Mouse (Mus musculus): Measurements from ENCODE around the gene Gm10320. TPM values are rescaled to one million over a fixed set of nuclear protein-coding genes. Genes with fewer than 3 reads are reported as not detected.

Gene Gm10320
- polyA plus RNA-seq, 1 experiment from 2014 or later, result 1.3 TPM

DNA sequence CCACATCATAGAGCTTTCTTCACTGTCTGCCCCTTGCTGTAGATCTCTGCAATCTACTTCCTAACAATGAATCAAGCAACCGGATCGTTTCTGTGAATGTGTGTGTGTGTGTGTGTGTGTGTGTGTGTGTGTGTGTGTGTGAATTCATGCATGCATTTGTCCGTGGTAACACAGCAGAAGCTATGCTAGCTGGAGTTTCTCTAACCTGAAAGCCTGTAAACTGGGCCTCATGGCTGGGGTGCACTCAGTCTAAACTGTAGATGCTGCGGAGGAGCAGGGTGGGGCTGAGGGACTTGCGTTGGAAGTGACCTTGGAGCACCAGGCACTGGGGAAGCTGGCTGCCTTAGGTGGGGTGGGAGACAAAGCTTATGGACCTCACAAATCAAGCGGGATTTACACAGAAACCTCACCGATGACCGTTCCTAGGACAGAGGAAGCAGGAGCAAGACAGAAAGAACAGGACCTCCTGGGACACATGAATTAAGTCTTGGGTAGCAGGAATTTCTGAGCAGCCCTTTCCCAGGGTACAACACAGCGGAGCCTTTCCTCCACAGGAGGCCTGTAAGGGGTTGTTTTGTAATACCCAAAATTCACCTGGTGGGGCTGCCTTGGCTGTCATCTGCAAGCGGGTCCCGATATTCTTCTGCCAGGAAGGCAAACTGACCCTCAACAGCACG, 41.0 kb upstream of the Gm10320 start:
- no peak overlapping the region for H3K4me3 ChIP-seq (ENCODE audit: low read depth, low read length)
- no peaks in the 10 kb centered on the region for H3K36me3 ChIP-seq (ENCODE audit: control insufficient read depth, insufficient read depth, low read length)
- no peak overlapping the region for H3K4me2 ChIP-seq (ENCODE audit: low read length)
- H3K9me3 ChIP-seq (ENCODE audit: control insufficient read depth, low read length), result no peaks in the 10 kb centered on the region; the same call in 1 of the 2 replicates
- H3K4me1 ChIP-seq (replicated peaks; ENCODE audit: control insufficient read depth, insufficient read depth, low read length), result peaks cover 33% of the 10 kb centered on the region
- DNase-seq (ENCODE audit: low spot score) (peak; percentile 51), ATAC-seq (replicated peaks; ENCODE audit: low FRiP score, low TSS enrichment, low read depth) (no peak)
- 48% methylated on average over 12 of the region's 12 CpGs for WGBS
- no peak overlapping the region for H3K9ac ChIP-seq (ENCODE audit: low read length)
- H3K27me3 ChIP-seq (replicated peaks; ENCODE audit: control insufficient read depth, insufficient read depth, low read length), result no peaks in the 10 kb centered on the region
- H3K27ac ChIP-seq (ENCODE audit: low read depth), result no peak overlapping the region

DNA sequence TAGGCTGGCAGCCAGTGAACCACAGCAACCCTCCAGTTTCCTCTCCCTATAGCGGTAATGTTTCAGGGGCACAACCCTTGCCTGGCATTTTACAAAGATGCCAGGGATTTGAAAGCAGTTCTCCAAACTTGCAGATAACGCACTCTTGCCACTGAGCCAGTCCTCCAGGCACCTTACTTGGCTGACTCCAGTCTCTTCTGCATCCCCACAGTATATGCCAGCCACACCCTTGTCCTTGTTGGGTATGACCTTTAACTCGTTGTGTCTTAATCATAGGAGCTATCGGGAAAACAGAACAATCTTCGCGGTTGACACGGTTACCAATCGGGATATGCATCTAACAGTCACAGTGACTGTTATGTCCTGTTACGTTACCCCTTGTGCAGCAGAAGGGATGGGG, 40.2 kb upstream of the Gm10320 start:
- Histone ChIP-seq H3K4me3 (ENCODE audit: low read depth, low read length) (no peak overlapping the region), H3K27me3 (replicated peaks; ENCODE audit: control insufficient read depth, insufficient read depth, low read length) (no peaks in the 10 kb centered on the region), H3K27ac (ENCODE audit: low read depth) (no peak overlapping the region), H3K9ac (ENCODE audit: low read length) (no peak overlapping the region), H3K36me3 (ENCODE audit: control insufficient read depth, insufficient read depth, low read length) (no peaks in the 10 kb centered on the region), H3K4me1 (replicated peaks; ENCODE audit: control insufficient read depth, insufficient read depth, low read length) (peaks cover 33% of the 10 kb centered on the region), H3K4me2 (ENCODE audit: low read length) (no peak overlapping the region), H3K9me3 (ENCODE audit: control insufficient read depth, low read length) (no peaks in the 10 kb centered on the region; the same call in 1 of the 2 replicates)
- WGBS, result 88% methylated on average over 9 of the region's 9 CpGs
- ATAC-seq (replicated peaks; ENCODE audit: low FRiP score, low TSS enrichment, low read depth), result no peak
- DNase-seq (ENCODE audit: low spot score), result peak; percentile 49

DNA sequence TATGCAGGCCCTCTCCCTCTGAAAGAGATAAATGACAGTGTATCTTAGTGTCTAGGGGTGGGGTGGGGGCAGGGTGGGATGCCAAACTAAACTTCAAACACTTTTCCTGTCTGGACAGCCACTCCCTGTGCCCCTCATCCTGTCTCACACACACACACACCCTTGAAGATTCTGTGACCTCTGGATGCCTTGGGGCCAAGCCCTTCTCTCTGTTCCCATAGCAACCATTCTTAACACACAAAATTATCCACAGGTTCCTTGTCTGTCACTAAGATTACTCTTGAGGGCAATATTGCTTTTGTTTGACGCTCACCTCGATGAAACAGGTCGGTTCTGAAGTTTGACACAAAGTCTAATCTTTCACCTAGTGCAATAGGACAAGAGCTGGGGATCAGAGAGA, 39.5 kb upstream of the Gm10320 start:
- WGBS, result 23% methylated on average over 3 of the region's 3 CpGs
- Histone ChIP-seq H3K9ac (ENCODE audit: low read length) (no peak overlapping the region), H3K4me3 (ENCODE audit: low read depth, low read length) (no peak overlapping the region), H3K36me3 (ENCODE audit: control insufficient read depth, insufficient read depth, low read length) (no peaks in the 10 kb centered on the region), H3K4me2 (ENCODE audit: low read length) (no peak overlapping the region), H3K27ac (ENCODE audit: low read depth) (no peak overlapping the region), H3K27me3 (replicated peaks; ENCODE audit: control insufficient read depth, insufficient read depth, low read length) (no peaks in the 10 kb centered on the region), H3K4me1 (replicated peaks; ENCODE audit: control insufficient read depth, insufficient read depth, low read length) (peaks cover 33% of the 10 kb centered on the region), H3K9me3 (ENCODE audit: control insufficient read depth, low read length) (no peaks in the 10 kb centered on the region; the same call in 1 of the 2 replicates)
- peak; percentile 48 for DNase-seq (ENCODE audit: low spot score)
- ATAC-seq (replicated peaks; ENCODE audit: low FRiP score, low TSS enrichment, low read depth), result 0 out of 2 replicates have a peak, but pooled peaks have one; percentile 22

DNA sequence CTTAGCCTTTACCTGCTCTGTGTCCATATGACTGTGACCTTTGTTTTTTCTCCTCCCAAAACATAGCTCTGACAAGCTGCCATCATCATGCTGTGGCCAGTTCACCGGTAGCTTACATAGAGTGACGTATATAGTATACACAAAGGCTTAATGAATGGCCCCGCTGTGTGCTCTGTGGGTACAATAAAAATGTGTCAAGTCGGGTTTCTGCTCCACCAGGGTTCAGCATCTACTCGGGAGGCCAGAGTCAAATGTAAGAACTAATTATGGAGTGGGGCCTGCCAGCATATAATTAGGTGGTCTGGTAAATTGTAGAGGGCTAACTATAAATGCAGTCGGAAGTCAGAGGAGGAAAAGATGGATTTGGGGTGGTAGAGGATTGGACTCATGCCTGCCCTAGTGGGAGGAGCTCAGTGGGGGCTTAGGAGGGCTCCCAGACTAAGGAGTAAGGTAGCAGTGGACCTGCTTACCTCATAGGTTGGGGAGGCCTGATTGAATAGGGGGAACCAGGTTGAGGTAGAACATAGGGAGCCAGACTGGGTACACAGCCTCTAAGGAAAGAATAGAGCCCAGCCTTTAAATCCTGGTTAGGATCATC, 32.0 kb upstream of the Gm10320 start:
- Histone ChIP-seq H3K36me3 (ENCODE audit: control insufficient read depth, insufficient read depth, low read length) (no peaks in the 10 kb centered on the region), H3K4me2 (ENCODE audit: low read length) (no peak overlapping the region), H3K9me3 (ENCODE audit: control insufficient read depth, low read length) (no peaks in the 10 kb centered on the region), H3K27ac (ENCODE audit: low read depth) (no peak overlapping the region), H3K4me1 (replicated peaks; ENCODE audit: control insufficient read depth, insufficient read depth, low read length) (no peaks in the 10 kb centered on the region), H3K27me3 (replicated peaks; ENCODE audit: control insufficient read depth, insufficient read depth, low read length) (no peaks in the 10 kb centered on the region), H3K4me3 (ENCODE audit: low read depth, low read length) (no peak overlapping the region), H3K9ac (ENCODE audit: low read length) (no peak overlapping the region)
- DNase-seq (ENCODE audit: low spot score), result peak; percentile 46
- WGBS, result 31% methylated on average over 6 of the region's 6 CpGs
- ATAC-seq (replicated peaks; ENCODE audit: low FRiP score, low TSS enrichment, low read depth), result no peak

DNA sequence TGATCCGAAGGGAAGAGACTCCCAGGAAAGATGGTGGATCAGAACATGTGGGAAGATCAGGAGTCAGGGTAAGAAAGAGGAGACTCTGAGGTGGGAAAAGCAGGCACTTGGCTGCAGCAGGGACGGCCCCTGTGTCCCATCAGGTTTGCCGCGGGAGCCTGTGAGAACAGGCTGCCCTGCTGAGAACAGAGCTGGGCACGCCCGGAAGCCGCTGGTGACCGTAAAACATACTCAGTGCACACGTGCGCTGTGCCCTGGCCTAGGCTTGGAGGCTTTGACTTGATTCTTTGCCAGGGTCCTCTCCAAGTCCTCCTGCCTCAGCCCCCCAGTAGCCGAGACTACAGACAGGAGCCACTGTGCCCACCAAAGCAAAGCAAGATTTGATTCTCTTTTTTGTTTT, 26.5 kb upstream of the Gm10320 start:
- 18% methylated on average over 11 of the region's 11 CpGs for WGBS
- H3K4me2 ChIP-seq (ENCODE audit: low read length), result peak overlapping the region; percentile 3; the same call in 1 of the 2 replicates
- no peaks in the 10 kb centered on the region for H3K9me3 ChIP-seq (ENCODE audit: control insufficient read depth, low read length)
- ATAC-seq (replicated peaks; ENCODE audit: low FRiP score, low TSS enrichment, low read depth) (no peak), DNase-seq (ENCODE audit: low spot score) (peak; percentile 58)
- H3K4me1 ChIP-seq (replicated peaks; ENCODE audit: control insufficient read depth, insufficient read depth, low read length), result peaks cover 6% of the 10 kb centered on the region; the same call in 1 of the 2 replicates
- H3K4me3 ChIP-seq (ENCODE audit: low read depth, low read length), result no peak overlapping the region
- H3K27me3 ChIP-seq (replicated peaks; ENCODE audit: control insufficient read depth, insufficient read depth, low read length), result no peaks in the 10 kb centered on the region
- H3K36me3 ChIP-seq (ENCODE audit: control insufficient read depth, insufficient read depth, low read length), result no peaks in the 10 kb centered on the region
- H3K9ac ChIP-seq (ENCODE audit: low read length), result no peak overlapping the region
- no peak overlapping the region for H3K27ac ChIP-seq (ENCODE audit: low read depth)

DNA sequence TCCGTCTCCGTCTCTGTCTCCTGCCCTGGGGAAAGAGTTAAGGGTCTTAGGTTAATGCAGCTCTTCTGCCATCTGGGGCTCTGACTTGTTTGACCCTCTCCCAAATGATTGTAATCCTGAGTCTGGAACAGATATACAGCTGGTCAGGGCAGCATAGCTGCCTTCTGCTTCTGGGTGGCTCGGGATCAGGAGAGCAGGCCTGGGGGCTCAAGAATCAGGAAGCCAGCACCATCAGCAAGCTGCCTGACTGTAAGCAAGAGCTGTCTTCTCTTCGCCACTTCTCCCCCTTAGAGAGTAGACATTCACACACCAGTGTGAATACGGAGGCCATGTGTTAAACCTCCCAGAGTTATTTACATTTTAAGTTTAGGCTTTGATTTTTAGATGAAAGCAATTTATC, 25.9 kb upstream of the Gm10320 start:
- WGBS, result 29% methylated on average over 5 of the region's 5 CpGs
- H3K36me3 ChIP-seq (ENCODE audit: control insufficient read depth, insufficient read depth, low read length), result no peaks in the 10 kb centered on the region
- H3K4me3 ChIP-seq (ENCODE audit: low read depth, low read length), result no peak overlapping the region
- H3K9me3 ChIP-seq (ENCODE audit: control insufficient read depth, low read length), result no peaks in the 10 kb centered on the region
- no peak for ATAC-seq (replicated peaks; ENCODE audit: low FRiP score, low TSS enrichment, low read depth)
- H3K27ac ChIP-seq (ENCODE audit: low read depth), result no peak overlapping the region
- no peak overlapping the region for H3K9ac ChIP-seq (ENCODE audit: low read length)
- peak; percentile 51 for DNase-seq (ENCODE audit: low spot score)
- peaks cover 6% of the 10 kb centered on the region; the same call in 1 of the 2 replicates for H3K4me1 ChIP-seq (replicated peaks; ENCODE audit: control insufficient read depth, insufficient read depth, low read length)
- no peaks in the 10 kb centered on the region for H3K27me3 ChIP-seq (replicated peaks; ENCODE audit: control insufficient read depth, insufficient read depth, low read length)
- peak overlapping the region; percentile 3 for H3K4me2 ChIP-seq (ENCODE audit: low read length)

DNA sequence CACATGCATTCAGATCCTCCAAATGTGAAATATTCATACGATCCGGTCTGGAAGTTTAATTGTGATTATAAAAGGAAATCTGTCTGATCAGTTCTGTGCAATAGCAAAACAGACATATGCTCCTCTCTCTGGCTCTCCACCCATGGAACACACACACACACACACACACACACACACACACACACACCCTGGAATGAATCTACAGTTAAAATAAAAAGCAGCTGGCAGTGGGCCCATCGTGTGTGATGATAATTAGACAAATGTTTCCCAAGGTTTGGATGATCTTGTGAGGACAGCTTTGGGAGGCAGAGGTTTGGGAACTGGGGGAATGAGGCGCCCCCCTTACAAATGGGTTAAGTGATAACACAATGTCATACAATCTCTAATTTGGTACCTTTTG, 25.2 kb upstream of the Gm10320 start:
- ATAC-seq (replicated peaks; ENCODE audit: low FRiP score, low TSS enrichment, low read depth) (no peak), DNase-seq (ENCODE audit: low spot score) (peak; percentile 41)
- no peaks in the 10 kb centered on the region for H3K36me3 ChIP-seq (ENCODE audit: control insufficient read depth, insufficient read depth, low read length)
- H3K4me2 ChIP-seq (ENCODE audit: low read length), result no peak overlapping the region
- WGBS, result 74% methylated on average over 4 of the region's 4 CpGs
- no peaks in the 10 kb centered on the region for H3K9me3 ChIP-seq (ENCODE audit: control insufficient read depth, low read length)
- no peak overlapping the region for H3K9ac ChIP-seq (ENCODE audit: low read length)
- no peak overlapping the region for H3K27ac ChIP-seq (ENCODE audit: low read depth)
- peaks cover 6% of the 10 kb centered on the region; the same call in 1 of the 2 replicates for H3K4me1 ChIP-seq (replicated peaks; ENCODE audit: control insufficient read depth, insufficient read depth, low read length)
- no peak overlapping the region for H3K4me3 ChIP-seq (ENCODE audit: low read depth, low read length)
- no peaks in the 10 kb centered on the region for H3K27me3 ChIP-seq (replicated peaks; ENCODE audit: control insufficient read depth, insufficient read depth, low read length)

DNA sequence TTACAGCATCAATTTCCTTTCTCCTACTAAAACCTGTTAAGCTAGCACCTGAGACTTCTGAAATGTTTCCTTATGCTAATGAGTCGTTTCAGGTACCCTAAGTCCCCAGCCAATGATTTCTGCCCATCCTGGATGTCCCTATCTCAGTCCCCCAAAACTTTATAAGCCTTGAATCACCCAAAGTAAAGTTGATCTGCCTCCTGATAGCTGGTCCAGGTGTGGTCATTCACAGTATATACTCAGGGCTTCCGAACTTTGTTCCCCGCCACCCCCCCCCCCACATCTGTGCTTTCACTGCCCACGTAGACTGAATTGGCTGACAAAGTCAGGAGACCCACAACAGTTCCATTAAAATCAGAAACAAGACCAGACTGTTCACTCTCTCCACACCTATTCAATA, 20.3 kb upstream of the Gm10320 start:
- H3K4me2 ChIP-seq (ENCODE audit: low read length), result no peak overlapping the region
- H3K9me3 ChIP-seq (ENCODE audit: control insufficient read depth, low read length), result no peaks in the 10 kb centered on the region
- DNase-seq (ENCODE audit: low spot score) (no peak), ATAC-seq (replicated peaks; ENCODE audit: low FRiP score, low TSS enrichment, low read depth) (no peak)
- H3K4me3 ChIP-seq (ENCODE audit: low read depth, low read length), result no peak overlapping the region
- H3K36me3 ChIP-seq (ENCODE audit: control insufficient read depth, insufficient read depth, low read length), result no peaks in the 10 kb centered on the region
- H3K27ac ChIP-seq (ENCODE audit: low read depth), result no peak overlapping the region
- no peaks in the 10 kb centered on the region for H3K4me1 ChIP-seq (replicated peaks; ENCODE audit: control insufficient read depth, insufficient read depth, low read length)
- peaks cover 14% of the 10 kb centered on the region for H3K27me3 ChIP-seq (replicated peaks; ENCODE audit: control insufficient read depth, insufficient read depth, low read length)
- H3K9ac ChIP-seq (ENCODE audit: low read length), result no peak overlapping the region
- WGBS, result 70% methylated on average over 4 of the region's 4 CpGs

DNA sequence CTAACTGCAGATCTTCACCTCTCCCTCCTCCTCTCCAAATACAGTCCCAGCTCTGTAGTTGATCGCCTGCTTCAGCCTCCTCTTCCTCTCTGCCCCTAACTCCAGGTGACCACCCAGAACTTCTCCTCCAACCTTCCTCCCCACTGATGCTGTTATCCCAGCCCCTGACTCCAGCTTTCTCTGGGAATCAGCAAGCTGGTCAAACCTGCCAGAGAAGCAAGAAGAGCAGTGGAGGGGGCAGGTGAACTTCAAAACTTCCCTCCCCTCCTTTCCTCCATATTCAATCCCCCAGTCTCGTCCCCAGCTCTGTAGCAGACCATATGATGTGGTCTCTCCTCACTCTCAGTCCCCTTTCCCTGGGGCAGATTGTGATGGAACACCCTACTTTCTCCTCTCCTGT, 15.9 kb upstream of the Gm10320 start:
- peaks cover 22% of the 10 kb centered on the region for H3K4me1 ChIP-seq (replicated peaks; ENCODE audit: control insufficient read depth, insufficient read depth, low read length)
- ATAC-seq (replicated peaks; ENCODE audit: low FRiP score, low TSS enrichment, low read depth) (no peak), DNase-seq (ENCODE audit: low spot score) (no peak)
- H3K27ac ChIP-seq (ENCODE audit: low read depth), result no peak overlapping the region
- H3K36me3 ChIP-seq (ENCODE audit: control insufficient read depth, insufficient read depth, low read length), result no peaks in the 10 kb centered on the region
- H3K9me3 ChIP-seq (ENCODE audit: control insufficient read depth, low read length), result no peaks in the 10 kb centered on the region
- H3K4me3 ChIP-seq (ENCODE audit: low read depth, low read length), result no peak overlapping the region
- 75% methylated on average over 2 of the region's 2 CpGs for WGBS
- H3K9ac ChIP-seq (ENCODE audit: low read length), result no peak overlapping the region
- H3K27me3 ChIP-seq (replicated peaks; ENCODE audit: control insufficient read depth, insufficient read depth, low read length), result peaks cover 56% of the 10 kb centered on the region
- H3K4me2 ChIP-seq (ENCODE audit: low read length), result no peak overlapping the region

Measured in intestine, embryonic 14.5 days (tissue).